Mouse (Mus musculus): ENCODE data around the gene Foxb1. TPM values are rescaled to one million over a fixed set of nuclear protein-coding genes. Genes with fewer than 3 reads are reported as not detected.

The Foxb1 gene
- total and polyA plus RNA-seq, 3 experiments, result not detected

GRCm38 (mm10) chr9:69764586-69765482, 4.1 kb upstream of the Foxb1 start:
- no peaks in the 10 kb centered on the region for H3K4me1 ChIP-seq (ENCODE audit: insufficient read depth, low read depth, low read length)
- DNase-seq (ENCODE audit: low spot score) (no peak), ATAC-seq (ENCODE audit: extremely low read depth, insufficient number of reproducible peaks, low FRiP score, poor library complexity, severe bottlenecking) (no peak)
- H3K36me3 ChIP-seq (replicated peaks), result no peaks in the 10 kb centered on the region
- H3K4me3 ChIP-seq (ENCODE audit: low read depth, low read length), result no peak overlapping the region
- H3K27me3 ChIP-seq (ENCODE audit: insufficient read depth, low read length), result peaks cover 64% of the 10 kb centered on the region
- no peaks in the 10 kb centered on the region for H3K9me3 ChIP-seq (replicated peaks)
- TF ChIP-seq GATA2 (IDR thresholded peaks at IDR 0.05; ENCODE audit: borderline replicate concordance, low read depth, low read length) (no peak), CTCF (IDR thresholded peaks at IDR 0.05; ENCODE audit: low read depth, low read length) (no peak), TAL1 (conservative IDR thresholded peaks at IDR 0.05; ENCODE audit: low read depth, low read length) (no peak), GATA1 (IDR thresholded peaks at IDR 0.05; ENCODE audit: borderline replicate concordance, low read length) (no peak), POLR2AphosphoS5 (IDR thresholded peaks at IDR 0.05; ENCODE audit: insufficient replicate concordance, low read depth, low read length) (no peak)

- H3K27me3 ChIP-seq (ENCODE audit: insufficient read depth, low read length), result peaks cover 66% of the 10 kb centered on the region
Measured at GRCm38 (mm10) chr9:69763681-69764585, 3.2 kb upstream of the Foxb1 start.

GRCm38 (mm10) chr9:69762703-69763102, 2.0 kb upstream of the Foxb1 start:
- DNase-seq (ENCODE audit: low spot score) (no peak), ATAC-seq (ENCODE audit: extremely low read depth, insufficient number of reproducible peaks, low FRiP score, poor library complexity, severe bottlenecking) (no peak)
- Histone ChIP-seq H3K36me3 (replicated peaks) (no peaks in the 10 kb centered on the region), H3K27me3 (ENCODE audit: insufficient read depth, low read length) (peaks cover 68% of the 10 kb centered on the region), H3K4me3 (ENCODE audit: low read depth, low read length) (no peak overlapping the region), H3K9me3 (replicated peaks) (no peaks in the 10 kb centered on the region), H3K4me1 (ENCODE audit: insufficient read depth, low read depth, low read length) (no peaks in the 10 kb centered on the region)
- TF ChIP-seq TAL1 (conservative IDR thresholded peaks at IDR 0.05; ENCODE audit: low read depth, low read length) (no peak), GATA1 (IDR thresholded peaks at IDR 0.05; ENCODE audit: borderline replicate concordance, low read length) (no peak), GATA2 (IDR thresholded peaks at IDR 0.05; ENCODE audit: borderline replicate concordance, low read depth, low read length) (no peak), CTCF (IDR thresholded peaks at IDR 0.05; ENCODE audit: low read depth, low read length) (no peak), POLR2AphosphoS5 (IDR thresholded peaks at IDR 0.05; ENCODE audit: insufficient replicate concordance, low read depth, low read length) (no peak)

More at GRCm38 (mm10) chr9:69763681-69764585, 3.2 kb upstream of the Foxb1 start:
- H3K4me3 ChIP-seq (ENCODE audit: low read depth, low read length), result no peak overlapping the region
- DNase-seq (ENCODE audit: low spot score) (no peak), ATAC-seq (ENCODE audit: extremely low read depth, insufficient number of reproducible peaks, low FRiP score, poor library complexity, severe bottlenecking) (no peak)
- no peaks in the 10 kb centered on the region for H3K9me3 ChIP-seq (replicated peaks)
- no peaks in the 10 kb centered on the region for H3K4me1 ChIP-seq (ENCODE audit: insufficient read depth, low read depth, low read length)
- no peak for TF ChIP-seq GATA1 (IDR thresholded peaks at IDR 0.05; ENCODE audit: borderline replicate concordance, low read length)
- TF ChIP-seq POLR2AphosphoS5 (IDR thresholded peaks at IDR 0.05; ENCODE audit: insufficient replicate concordance, low read depth, low read length), result no peak
- TF ChIP-seq GATA2 (IDR thresholded peaks at IDR 0.05; ENCODE audit: borderline replicate concordance, low read depth, low read length), result no peak
- no peak for TF ChIP-seq TAL1 (conservative IDR thresholded peaks at IDR 0.05; ENCODE audit: low read depth, low read length)
- TF ChIP-seq CTCF (IDR thresholded peaks at IDR 0.05; ENCODE audit: low read depth, low read length), result no peak
- no peaks in the 10 kb centered on the region for H3K36me3 ChIP-seq (replicated peaks)

- no peaks in the 10 kb centered on the region for H3K36me3 ChIP-seq (replicated peaks)
- ATAC-seq (ENCODE audit: extremely low read depth, insufficient number of reproducible peaks, low FRiP score, poor library complexity, severe bottlenecking) (no peak), DNase-seq (ENCODE audit: low spot score) (no peak)
- peaks cover 66% of the 10 kb centered on the region for H3K27me3 ChIP-seq (ENCODE audit: insufficient read depth, low read length)
- TF ChIP-seq POLR2AphosphoS5 (IDR thresholded peaks at IDR 0.05; ENCODE audit: insufficient replicate concordance, low read depth, low read length) (no peak), GATA2 (IDR thresholded peaks at IDR 0.05; ENCODE audit: borderline replicate concordance, low read depth, low read length) (no peak), GATA1 (IDR thresholded peaks at IDR 0.05; ENCODE audit: borderline replicate concordance, low read length) (no peak), CTCF (IDR thresholded peaks at IDR 0.05; ENCODE audit: low read depth, low read length) (no peak), TAL1 (conservative IDR thresholded peaks at IDR 0.05; ENCODE audit: low read depth, low read length) (no peak)
- no peak overlapping the region for H3K4me3 ChIP-seq (ENCODE audit: low read depth, low read length)
- H3K9me3 ChIP-seq (replicated peaks), result no peaks in the 10 kb centered on the region
- no peaks in the 10 kb centered on the region for H3K4me1 ChIP-seq (ENCODE audit: insufficient read depth, low read depth, low read length)
Measured at GRCm38 (mm10) chr9:69762221-69762620, 1.5 kb upstream of the Foxb1 start.

GRCm38 (mm10) chr9:69761569-69761968, 829 bp upstream of the Foxb1 start:
- no peak for DNase-seq (ENCODE audit: low spot score)
- H3K36me3 ChIP-seq (replicated peaks), result no peaks in the 10 kb centered on the region
- no peak for TF ChIP-seq POLR2AphosphoS5 (IDR thresholded peaks at IDR 0.05; ENCODE audit: insufficient replicate concordance, low read depth, low read length)
- no peak overlapping the region for H3K4me3 ChIP-seq (ENCODE audit: low read depth, low read length)
- no peak for ATAC-seq (ENCODE audit: extremely low read depth, insufficient number of reproducible peaks, low FRiP score, poor library complexity, severe bottlenecking)
- H3K9me3 ChIP-seq (replicated peaks), result no peaks in the 10 kb centered on the region
- no peaks in the 10 kb centered on the region for H3K4me1 ChIP-seq (ENCODE audit: insufficient read depth, low read depth, low read length)
- H3K27me3 ChIP-seq (ENCODE audit: insufficient read depth, low read length), result peaks cover 67% of the 10 kb centered on the region

DNA sequence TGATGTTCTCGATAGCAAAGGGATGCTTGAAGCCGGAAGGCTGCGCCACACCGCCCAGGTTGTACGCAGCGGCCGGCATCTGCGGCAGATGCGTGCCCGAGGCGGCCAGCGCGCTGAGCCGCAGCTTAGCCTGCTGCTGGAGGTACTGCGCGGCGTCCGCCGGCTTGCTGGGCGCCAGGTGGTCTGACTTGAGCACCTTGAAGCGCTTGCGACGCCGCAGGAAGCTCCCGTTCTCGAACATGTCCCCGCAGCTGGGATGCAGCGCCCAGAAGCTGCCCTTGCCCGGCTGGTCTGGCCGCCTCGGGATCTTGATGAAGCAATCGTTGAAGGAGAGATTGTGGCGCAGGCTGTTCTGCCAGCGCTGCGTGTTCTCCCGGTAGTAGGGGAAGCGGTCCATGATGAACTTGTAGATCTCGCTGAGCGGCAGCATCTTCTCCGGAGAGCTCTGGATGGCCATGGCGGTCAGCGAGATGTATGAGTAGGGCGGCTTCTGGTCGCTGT, 969 bp downstream of the Foxb1 start:
- TF ChIP-seq GATA1 (IDR thresholded peaks at IDR 0.05; ENCODE audit: borderline replicate concordance, low read length) (no peak), GATA2 (IDR thresholded peaks at IDR 0.05; ENCODE audit: borderline replicate concordance, low read depth, low read length) (no peak), TAL1 (conservative IDR thresholded peaks at IDR 0.05; ENCODE audit: low read depth, low read length) (no peak), POLR2AphosphoS5 (IDR thresholded peaks at IDR 0.05; ENCODE audit: insufficient replicate concordance, low read depth, low read length) (no peak), CTCF (IDR thresholded peaks at IDR 0.05; ENCODE audit: low read depth, low read length) (no peak)
- Histone ChIP-seq H3K27me3 (ENCODE audit: insufficient read depth, low read length) (peaks cover 50% of the 10 kb centered on the region), H3K4me1 (ENCODE audit: insufficient read depth, low read depth, low read length) (no peaks in the 10 kb centered on the region), H3K4me3 (ENCODE audit: low read depth, low read length) (no peak overlapping the region), H3K9me3 (replicated peaks) (no peaks in the 10 kb centered on the region), H3K36me3 (replicated peaks) (no peaks in the 10 kb centered on the region)
- no peak for ATAC-seq (ENCODE audit: extremely low read depth, insufficient number of reproducible peaks, low FRiP score, poor library complexity, severe bottlenecking)
- no peak for DNase-seq (ENCODE audit: low spot score)

Measured in G1E (cell line).